Mouse (Mus musculus): Measurements from ENCODE around the gene Sorbs2. TPM values are rescaled to one million over a fixed set of nuclear protein-coding genes. Genes with fewer than 3 reads are reported as not detected.

Sorbs2 gene
- polyA plus RNA-seq, 1 experiment from 2014 or later: not detected

GRCm38 (mm10) chr8:45876397-45876796 is 368.8 kb downstream of the Sorbs2 start:
- no peak overlapping the region for H3K4me3 ChIP-seq (ENCODE audit: inconsistent target)
- no peaks in the 10 kb centered on the region for H3K79me2 ChIP-seq (ENCODE audit: inconsistent target)
- H3K36me3 ChIP-seq (ENCODE audit: inconsistent target): no peaks in the 10 kb centered on the region
- WGBS (ENCODE audit: missing documents): 87% methylated on average over 5 of the region's 5 CpGs
- no peak overlapping the region for H3K27ac ChIP-seq

Other genes starting within 250 kb of the Sorbs2 start
- gene F11, start 245.8 kb upstream of the Sorbs2 start, polyA plus RNA-seq (2018): not detected in 3 replicates
- 0.03 to 0.13 TPM in 2 of 3 replicates, not detected in the other for gene Klkb1, start 212.9 kb upstream of the Sorbs2 start, polyA plus RNA-seq (2018)
- 0.09 to 0.13 TPM in 2 of 3 replicates, not detected in the other for gene Gm45753, start 199.3 kb upstream of the Sorbs2 start, polyA plus RNA-seq (2018)
- gene Cyp4v3, start 174.6 kb upstream of the Sorbs2 start, polyA plus RNA-seq (2018): 33.5 to 113 TPM (median 76.7 TPM) in 3 replicates
- 0.52 to 2.2 TPM (median 1.2 TPM) in 3 replicates for gene Fam149a, start 125.5 kb upstream of the Sorbs2 start, polyA plus RNA-seq (2018)
- 16.6 to 22.8 TPM (median 18.9 TPM) in 3 replicates for gene Tlr3, start 96.7 kb upstream of the Sorbs2 start, polyA plus RNA-seq (2018)

Data from macrophage (primary cell).